ENCODE assay signal across 25 mouse cellular contexts in the genomic region with DNA sequence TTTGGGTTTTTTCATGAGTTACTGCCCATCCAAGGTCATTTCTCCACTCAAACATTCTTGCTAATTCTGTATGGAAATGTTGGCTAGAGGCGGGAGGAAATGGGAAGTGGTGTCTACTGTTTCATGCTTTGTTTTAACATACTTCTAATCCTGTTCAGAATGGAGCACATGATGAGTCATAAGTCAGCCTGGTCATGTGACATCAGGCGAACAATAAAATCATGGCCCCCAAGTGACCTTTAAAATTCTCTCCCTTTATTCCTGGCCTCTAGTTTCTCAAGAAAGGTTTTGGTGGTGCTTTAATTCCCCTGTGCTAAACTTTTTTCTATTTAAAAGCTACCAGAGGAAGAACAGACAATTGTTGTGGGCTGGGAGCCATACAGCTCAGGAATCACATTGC.
DNase-seq lines count a peak whose midpoint lies in the region; ATAC-seq and TF ChIP-seq lines count a peak whose summit lies in the region.
"Had no signal": no experiment of that assay in that cellular context is flagged by ENCODE, and none has a peak within 500 bp of the region (broad histone marks: within the 10 kb centered on the region; RNA-seq: fewer than 3 reads in every experiment).

No protein-coding gene starts in this region.

- peak; percentile 62 for DNase-seq in heart, adult 11 months
- no peak for DNase-seq in heart, embryonic 10.5 days (ENCODE audit: low spot score)
- peak; percentile 58 for DNase-seq in R1 (ENCODE audit: low read depth, low spot score)
- no peak for DNase-seq in spleen, postnatal 10 days (ENCODE audit: low spot score in 2 of 2)
- DNase-seq: adrenal gland, adult 8-10 months; adrenal gland, postnatal 14 days; adrenal gland, postnatal 36 days; B cell, adult 2 months; cerebellum, adult 11-12 months; cerebellum, adult 2 months; cerebellum, adult 9-10 months; cerebellum, postnatal 10 days; cerebellum, postnatal 36 days; embryo, embryonic 11 days had no signal

- H3K79me3 ChIP-seq in C2C12 (ENCODE audit: low read depth): no peaks in the 10 kb centered on the region

- H3K36me3 ChIP-seq in heart, embryonic 10.5 days: no peaks in the 10 kb centered on the region
- no peaks in the 10 kb centered on the region for H3K36me3 ChIP-seq in C2C12 (ENCODE audit: control insufficient read depth, insufficient read depth)
- H3K36me3 ChIP-seq in hindbrain, embryonic 12.5 days: no peaks in the 10 kb centered on the region
- H3K36me3 ChIP-seq: embryonic facial prominence, embryonic 13.5 days; embryonic facial prominence, embryonic 15.5 days; forebrain, embryonic 10.5 days; forebrain, embryonic 12.5 days had no signal

- TF ChIP-seq CTCF in C2C12 (IDR thresholded peaks at IDR 0.05; ENCODE audit: control insufficient read depth, insufficient read depth, insufficient read length): no peak

- H3K4me1 ChIP-seq in heart, embryonic 10.5 days: no peaks in the 10 kb centered on the region
- no peaks in the 10 kb centered on the region for H3K4me1 ChIP-seq in hindbrain, embryonic 12.5 days
- H3K4me1 ChIP-seq: embryonic facial prominence, embryonic 13.5 days; embryonic facial prominence, embryonic 15.5 days; forebrain, embryonic 12.5 days had no signal

- no peak overlapping the region for H3K4me3 ChIP-seq in heart, embryonic 10.5 days
- no peak overlapping the region for H3K4me3 ChIP-seq in C2C12 (ENCODE audit: insufficient read depth, poor library complexity, severe bottlenecking)
- H3K4me3 ChIP-seq in hindbrain, embryonic 12.5 days: no peak overlapping the region
- H3K4me3 ChIP-seq: embryonic facial prominence, embryonic 13.5 days; embryonic facial prominence, embryonic 15.5 days; erythroblast, embryonic 14.5 days; forebrain, embryonic 10.5 days; forebrain, embryonic 12.5 days had no signal

- H3K9me3 ChIP-seq in heart, embryonic 10.5 days: no peaks in the 10 kb centered on the region
- H3K9me3 ChIP-seq in hindbrain, embryonic 12.5 days (replicated peaks): no peaks in the 10 kb centered on the region
- H3K9me3 ChIP-seq: embryonic facial prominence, embryonic 13.5 days; embryonic facial prominence, embryonic 15.5 days; forebrain, embryonic 10.5 days; forebrain, embryonic 12.5 days had no signal

- no peaks in the 10 kb centered on the region for H3K79me2 ChIP-seq in C2C12 (ENCODE audit: control insufficient read depth, insufficient read depth)

- H3K27ac ChIP-seq in heart, embryonic 10.5 days: no peak overlapping the region
- no peak overlapping the region for H3K27ac ChIP-seq in hindbrain, embryonic 12.5 days
- H3K27ac ChIP-seq: embryonic facial prominence, embryonic 13.5 days; embryonic facial prominence, embryonic 15.5 days; forebrain, embryonic 10.5 days; forebrain, embryonic 12.5 days had no signal

- no peak overlapping the region for H3K9ac ChIP-seq in hindbrain, embryonic 12.5 days
- H3K9ac ChIP-seq: embryonic facial prominence, embryonic 13.5 days; embryonic facial prominence, embryonic 15.5 days; forebrain, embryonic 12.5 days had no signal

- H3K4me2 ChIP-seq in hindbrain, embryonic 12.5 days (replicated peaks): no peak overlapping the region
- H3K4me2 ChIP-seq: embryonic facial prominence, embryonic 13.5 days; embryonic facial prominence, embryonic 15.5 days; forebrain, embryonic 12.5 days had no signal

- WGBS in heart, embryonic 10.5 days: 67% methylated on average over 2 of the region's 2 CpGs
- WGBS in hindbrain, embryonic 12.5 days: 85% methylated on average over 2 of the region's 2 CpGs

- H3K27me3 ChIP-seq in heart, embryonic 10.5 days (ENCODE audit: insufficient read depth, poor library complexity, severe bottlenecking): no peaks in the 10 kb centered on the region
- no peaks in the 10 kb centered on the region for H3K27me3 ChIP-seq in C2C12 (ENCODE audit: control insufficient read depth, insufficient read depth, insufficient read length)
- H3K27me3 ChIP-seq in hindbrain, embryonic 12.5 days: no peaks in the 10 kb centered on the region
- H3K27me3 ChIP-seq: embryonic facial prominence, embryonic 13.5 days; embryonic facial prominence, embryonic 15.5 days; forebrain, embryonic 12.5 days; Patski had no signal

- ATAC-seq in hindbrain, embryonic 12.5 days (ENCODE audit: low FRiP score): no peak
- ATAC-seq: activated CD4-positive, CD25-positive, alpha-beta regulatory T cell, adult 4 months; forebrain, embryonic 14.5 days; forebrain, embryonic 16.5 days; Patski had no signal

- no peak overlapping the region for H3ac ChIP-seq in C2C12 (ENCODE audit: control insufficient read depth, insufficient read length, low read depth)

TF ChIP-seq in C2C12, 6 proteins besides CTCF, POLR2A, EP300 and RAD21:
- TF ChIP-seq USF1 (IDR thresholded peaks at IDR 0.05; ENCODE audit: low read depth) (peak; percentile 50), MAX (IDR thresholded peaks at IDR 0.05) (no peak)

Comparison
In these comparisons a context has a peak if more than half of its experiments do, and no peak if none do; other contexts are left out.
1. DNase-seq: peak in heart, adult 11 months (single experiment) and R1 (single experiment); none in heart, embryonic 10.5 days (single experiment) and spleen, postnatal 10 days (0 of 2).